8 mouse cellular contexts compared by ENCODE assay signal in genomic region chr1:92195360-92196149, GRCm38 (mm10). TPM values are rescaled to one million over a fixed set of nuclear protein-coding genes. Genes with fewer than 3 reads are reported as not detected.
DNase-seq lines count a peak whose midpoint lies in the region; ATAC-seq and TF ChIP-seq lines count a peak whose summit lies in the region.

Hdac4 (minus strand) TSS chr1:92195699.

- no peak for TF ChIP-seq CTCF in heart, postnatal 0 days (IDR thresholded peaks at IDR 0.05; ENCODE audit: low read depth)

- H3K4me2 ChIP-seq in forebrain, embryonic 11.5 days (ENCODE audit: low read depth, low read length, severe bottlenecking): no peak within 1 kb of the TSS
- no peak within 1 kb of the TSS for H3K4me2 ChIP-seq in heart, postnatal 0 days (ENCODE audit: low read depth, low read length)

- H3K4me1 ChIP-seq in forebrain, embryonic 11.5 days (replicated peaks; ENCODE audit: control insufficient read depth, insufficient read depth, low read length): no peaks in the 10 kb centered on the region
- H3K4me1 ChIP-seq in heart, postnatal 0 days (ENCODE audit: control insufficient read depth, insufficient read depth): no peaks in the 10 kb centered on the region

- intact Hi-C loops in left cerebral cortex, postnatal 14 days (cut with DNase I): no loop called here

- ATAC-seq in forebrain, embryonic 11.5 days (replicated peaks; ENCODE audit: low FRiP score): no peak
- peak; percentile 92 for ATAC-seq in heart, postnatal 0 days (ENCODE audit: insufficient read depth, low read depth)

- H3K36me3 ChIP-seq in forebrain, embryonic 11.5 days (ENCODE audit: control insufficient read depth, insufficient read depth, low read length): no peaks in the 10 kb centered on the region
- no peaks in the 10 kb centered on the region for H3K36me3 ChIP-seq in heart, postnatal 0 days (replicated peaks; ENCODE audit: control insufficient read depth, insufficient read depth, low read length)

- DNase-seq in ovary, postnatal 36 days (ENCODE audit: low spot score): peak; percentile 48
- DNase-seq in ovary, postnatal 14 days (ENCODE audit: low spot score): no peak
- DNase-seq in adrenal gland, postnatal 36 days: peak; percentile 91 to 93
- no peak for DNase-seq in forebrain, embryonic 11.5 days (ENCODE audit: low spot score)
- peak; percentile 63 for DNase-seq in heart, postnatal 0 days (ENCODE audit: low spot score)
- DNase-seq in left cerebral cortex, postnatal 14 days (ENCODE audit: low spot score in 2 of 2): no peak
- peak; percentile 67 to 75 for DNase-seq in right cerebral cortex, adult 2 months (ENCODE audit: low spot score in 2 of 2)
- no peak for DNase-seq in kidney, postnatal 36 days

- TF ChIP-seq EP300 in heart, postnatal 0 days (IDR thresholded peaks at IDR 0.05; ENCODE audit: low read depth): no peak

- no peak within 1 kb of the TSS for H3K27ac ChIP-seq in forebrain, embryonic 11.5 days (ENCODE audit: low read depth, low read length)
- H3K27ac ChIP-seq in heart, postnatal 0 days (ENCODE audit: low read depth): no peak within 1 kb of the TSS

- H3K4me3 ChIP-seq in forebrain, embryonic 11.5 days (ENCODE audit: low read depth, low read length): no peak within 1 kb of the TSS
- H3K4me3 ChIP-seq in heart, postnatal 0 days (ENCODE audit: low read depth, low read length): no peak within 1 kb of the TSS

- 75% methylated on average over 13 of the region's 13 CpGs for WGBS in forebrain, embryonic 11.5 days
- WGBS in heart, postnatal 0 days: 47% methylated on average over 13 of the region's 13 CpGs

- H3K27me3 ChIP-seq in forebrain, embryonic 11.5 days (ENCODE audit: control insufficient read depth, insufficient read depth, low read length): no peaks in the 10 kb centered on the region
- no peaks in the 10 kb centered on the region for H3K27me3 ChIP-seq in heart, postnatal 0 days (ENCODE audit: control insufficient read depth, insufficient read depth, low read length)

- H3K9me3 ChIP-seq in forebrain, embryonic 11.5 days (ENCODE audit: control insufficient read depth, low read length): no peaks in the 10 kb centered on the region
- H3K9me3 ChIP-seq in heart, postnatal 0 days (replicated peaks; ENCODE audit: control insufficient read depth, low read length): no peaks in the 10 kb centered on the region

- no peak within 1 kb of the TSS for H3K9ac ChIP-seq in forebrain, embryonic 11.5 days (ENCODE audit: low read length)
- no peak within 1 kb of the TSS for H3K9ac ChIP-seq in heart, postnatal 0 days (replicated peaks; ENCODE audit: low read depth, low read length)

RNA-seq across cellular contexts. Expression of gene Hdac4, which starts in this region (rescaled TPM):
- 10 to 100 TPM; 76.9 to 97.4 TPM for total RNA-seq in adrenal gland, postnatal 36 days (2021)
- polyA plus RNA-seq in forebrain, embryonic 11.5 days (2014; fragmentation: Nextera tagmentation; extraction: Ambion mirVana): 29.6 and 31.9 TPM in 2 replicates
- 13.0 and 23.8 TPM in 2 replicates for total RNA-seq in heart, postnatal 0 days (2014; rRNA removed; ENCODE audit: low replicate concordance)
- 6.8 and 7.6 TPM in 2 replicates for polyA plus RNA-seq in heart, postnatal 0 days (2015; fragmentation: Nextera tagmentation; extraction: Ambion mirVana)
- 100 to 1,000 TPM; 106 to 114 TPM for total RNA-seq in left cerebral cortex, postnatal 14 days (2021)

Comparison
In these comparisons a context has a peak if more than half of its experiments do, and no peak if none do; other contexts are left out.
1. DNase-seq: peak in ovary, postnatal 36 days (single experiment), adrenal gland, postnatal 36 days (2 of 2), heart, postnatal 0 days (single experiment) and right cerebral cortex, adult 2 months (2 of 2); none in ovary, postnatal 14 days (single experiment), forebrain, embryonic 11.5 days (single experiment), left cerebral cortex, postnatal 14 days (0 of 2) and kidney, postnatal 36 days (0 of 2).